Mouse (Mus musculus): Measurements from ENCODE around the gene Olfr846.

GRCm38 (mm10) chr9:19316047-19316446 is 47.8 kb downstream of the Olfr846 start, which contains the start of gene Olfr844:
- no peak for TF ChIP-seq CTCF (IDR thresholded peaks at IDR 0.05; ENCODE audit: low read depth)
- TF ChIP-seq EP300 (optimal IDR thresholded peaks at IDR 0.05) = no peak
